Mouse (Mus musculus) lung, postnatal 36 days (tissue): Measurements from ENCODE around the gene H1f0.

ENCODE experiments used
- DNase-seq: peaks from one replicate; pipeline ENCODE4 v3.0.0; 2022; ENCODE audit warnings: mixed read lengths

Gene H1f0

GRCm38 (mm10) chr15:79028237-79028738, at the start of gene H1f0:
TSS of gene H1f0 (plus strand) at chr15:79028450.
- DNase-seq: peak; percentile 93

- DNase-seq: peak; percentile 88
Measured at GRCm38 (mm10) chr15:78978875-78979274, 49.4 kb upstream of the H1f0 start.

GRCm38 (mm10) chr15:78980084-78980483, 48.2 kb upstream of the H1f0 start:
- DNase-seq: no peak

- DNase-seq: peak; percentile 93
Measured at GRCm38 (mm10) chr15:78982658-78983435, 45.4 kb upstream of the H1f0 start.

GRCm38 (mm10) chr15:78983436-78984285, 44.6 kb upstream of the H1f0 start:
- peak; percentile 72 for DNase-seq

GRCm38 (mm10) chr15:78984286-78984778, 43.9 kb upstream of the H1f0 start:
- DNase-seq: no peak

- peak; percentile 15 for DNase-seq
Measured at GRCm38 (mm10) chr15:78986536-78987220, 41.6 kb upstream of the H1f0 start.

GRCm38 (mm10) chr15:78988499-78988971, 39.7 kb upstream of the H1f0 start:
- DNase-seq: peak; percentile 30

- DNase-seq: no peak
Measured at GRCm38 (mm10) chr15:78989152-78990092, 38.8 kb upstream of the H1f0 start.

- DNase-seq: no peak
Measured at GRCm38 (mm10) chr15:78990093-78990463, 38.2 kb upstream of the H1f0 start.

- DNase-seq: no peak
Measured at GRCm38 (mm10) chr15:78990970-78991525, 37.2 kb upstream of the H1f0 start.

- no peak for DNase-seq
Measured at GRCm38 (mm10) chr15:78992235-78992634, 36.0 kb upstream of the H1f0 start.

GRCm38 (mm10) chr15:78992925-78993324, 35.3 kb upstream of the H1f0 start:
- DNase-seq: no peak

- no peak for DNase-seq
Measured at GRCm38 (mm10) chr15:78995916-78996315, 32.3 kb upstream of the H1f0 start.

- DNase-seq: peak; percentile 49
Measured at GRCm38 (mm10) chr15:78996663-78997062, 31.6 kb upstream of the H1f0 start.

- no peak for DNase-seq
Measured at GRCm38 (mm10) chr15:78998348-78998747, 29.9 kb upstream of the H1f0 start.

GRCm38 (mm10) chr15:78999586-78999985, 28.7 kb upstream of the H1f0 start:
- no peak for DNase-seq

- DNase-seq: no peak
Measured at GRCm38 (mm10) chr15:79000357-79000791, 27.9 kb upstream of the H1f0 start.

- no peak for DNase-seq
Measured at GRCm38 (mm10) chr15:79001559-79001958, 26.7 kb upstream of the H1f0 start.

- DNase-seq: peak; percentile 66
Measured at GRCm38 (mm10) chr15:79002036-79002435, 26.2 kb upstream of the H1f0 start.

- no peak for DNase-seq
Measured at GRCm38 (mm10) chr15:79003079-79003478, 25.2 kb upstream of the H1f0 start.
